Mouse (Mus musculus) right cerebral cortex, adult 18-20 months (tissue): Measurements from ENCODE around the gene Tex35.
A peak's percentile ranks its signal among the peaks of the same experiment; 100 is the strongest.

Source experiments
- DNase-seq: peaks from one replicate; pipeline ENCODE4 v3.0.0; 2022; ENCODE audit warnings: mixed read lengths

The Tex35 gene

GRCm38 (mm10) chr1:157081076-157081804 is 27.2 kb downstream of the Tex35 start:
- no peak for DNase-seq

GRCm38 (mm10) chr1:157080071-157080470 is 28.4 kb downstream of the Tex35 start:
- no peak for DNase-seq

- DNase-seq, result no peak
Observed at GRCm38 (mm10) chr1:157079384-157080025, 29.0 kb downstream of the Tex35 start.

GRCm38 (mm10) chr1:157076781-157077705 is 31.4 kb downstream of the Tex35 start:
- DNase-seq, result peak; percentile 90

GRCm38 (mm10) chr1:157076257-157076656 is 32.2 kb downstream of the Tex35 start:
- DNase-seq, result peak; percentile 72

GRCm38 (mm10) chr1:157074937-157075336 is 33.5 kb downstream of the Tex35 start:
- peak; percentile 29 for DNase-seq

GRCm38 (mm10) chr1:157074371-157074770 is 34.1 kb downstream of the Tex35 start:
- DNase-seq, result no peak

GRCm38 (mm10) chr1:157073592-157073991 is 34.9 kb downstream of the Tex35 start:
- no peak for DNase-seq

- DNase-seq, result no peak
Observed at GRCm38 (mm10) chr1:157069181-157069828, 39.2 kb downstream of the Tex35 start.

- DNase-seq, result no peak
Observed at GRCm38 (mm10) chr1:157068316-157068715, 40.2 kb downstream of the Tex35 start.

- DNase-seq, result no peak
Observed at GRCm38 (mm10) chr1:157065819-157066730, 42.4 kb downstream of the Tex35 start.

GRCm38 (mm10) chr1:157063318-157064115 is 45.0 kb downstream of the Tex35 start:
- DNase-seq, result no peak

GRCm38 (mm10) chr1:157062445-157062825 is 46.0 kb downstream of the Tex35 start:
- DNase-seq, result no peak

GRCm38 (mm10) chr1:157061800-157062444 is 46.6 kb downstream of the Tex35 start:
- no peak for DNase-seq

GRCm38 (mm10) chr1:157061170-157061569 is 47.3 kb downstream of the Tex35 start:
- no peak for DNase-seq

- no peak for DNase-seq
Observed at GRCm38 (mm10) chr1:157060441-157061135, 47.9 kb downstream of the Tex35 start.

- no peak for DNase-seq
Observed at GRCm38 (mm10) chr1:157055901-157056300, 52.6 kb downstream of the Tex35 start.

GRCm38 (mm10) chr1:157055288-157055831 is 53.1 kb downstream of the Tex35 start:
- DNase-seq, result no peak

GRCm38 (mm10) chr1:157054659-157055058 is 53.8 kb downstream of the Tex35 start:
- no peak for DNase-seq
